Mouse (Mus musculus): ENCODE measurements at regions not wholly inside any gene's neighbourhood (a gene's known extent, or its start where the extent isn't known, plus 50 kb on each side); places are given as distances from the start of the nearest gene placed in this dataset.

DNA sequence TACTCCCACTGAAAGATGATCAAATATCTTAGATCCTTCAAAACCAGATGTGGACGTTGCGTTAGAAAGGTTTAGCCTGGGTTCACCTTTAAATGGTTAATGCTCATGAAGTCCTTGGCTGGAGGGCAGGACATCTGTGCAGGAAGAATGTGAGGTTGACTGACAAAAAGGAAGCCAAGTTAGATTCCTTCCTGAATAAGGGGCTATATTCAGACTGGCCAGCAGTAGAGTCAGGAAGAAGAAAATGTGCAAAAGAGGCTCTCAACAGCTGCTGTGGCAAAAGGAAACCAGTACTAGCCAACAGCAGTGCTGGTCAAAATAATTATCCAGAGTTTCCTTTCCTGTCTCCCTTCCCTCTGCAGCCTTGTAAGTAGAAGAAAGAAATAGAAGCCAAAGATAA lies 582.0 kb upstream of the Marcks start:
- no peak for TF ChIP-seq CTCF (IDR thresholded peaks at IDR 0.05; ENCODE audit: low read depth)
- no peak for TF ChIP-seq EP300 (IDR thresholded peaks at IDR 0.05; ENCODE audit: low read depth)
